Mouse (Mus musculus) hindbrain, embryonic 16.5 days (tissue): ENCODE data around the gene Got1. TPM values are rescaled to one million over a fixed set of nuclear protein-coding genes. Genes with fewer than 3 reads are reported as not detected.

Experiments
- ATAC-seq: fragments of 200-750 bp; cut with Nextera tagmentation; 2 replicates; pipeline ENCODE4 v1.8.0; 2017; ENCODE audit warnings: moderate TSS enrichment, moderate library complexity
- H3K27ac ChIP-seq: fragments of 300-500 bp; sonication (generic); 2 replicates; pipeline ENCODE4 v1.5.1; 2014; ENCODE audit warnings: low read depth, mild to moderate bottlenecking, control low read depth, low read length, moderate library complexity
- H3K27me3 ChIP-seq: fragments of 300-500 bp; sonication (generic); replicated peaks from 2 replicates; pipeline ENCODE4 v1.6.1; 2014; ENCODE audit warnings: low read length; ENCODE audit not compliant: control insufficient read depth, insufficient read depth
- H3K36me3 ChIP-seq: fragments of 300-500 bp; sonication (generic); 2 replicates; pipeline ENCODE4 v1.6.1; 2014; ENCODE audit warnings: mild to moderate bottlenecking, low read length, moderate library complexity, mixed read lengths; ENCODE audit not compliant: control insufficient read depth, insufficient read depth
- H3K4me1 ChIP-seq: fragments of 300-500 bp; sonication (generic); 2 replicates; pipeline ENCODE4 v1.6.1; 2014; ENCODE audit warnings: low read depth, low read length; ENCODE audit not compliant: control insufficient read depth, insufficient read depth
- H3K4me2 ChIP-seq: fragments of 300-500 bp; sonication (generic); 2 replicates; pipeline ENCODE4 v1.6.1; 2014; ENCODE audit warnings: mild to moderate bottlenecking, low read length, control low read depth, moderate library complexity
- H3K4me3 ChIP-seq: fragments of 300-500 bp; sonication (generic); 2 replicates; pipeline ENCODE4 v1.5.1; 2014; ENCODE audit warnings: mild to moderate bottlenecking, low read length, control low read depth, moderate library complexity
- H3K9ac ChIP-seq: fragments of 300-500 bp; sonication (generic); 2 replicates; pipeline ENCODE4 v1.6.1; 2014; ENCODE audit warnings: low read depth, mild to moderate bottlenecking, control low read depth, low read length, moderate library complexity
- H3K9me3 ChIP-seq: fragments of 300-500 bp; sonication (generic); 2 replicates; pipeline ENCODE4 v1.6.1; 2014; ENCODE audit warnings: mild to moderate bottlenecking, low read length, moderate library complexity; ENCODE audit not compliant: control insufficient read depth
- WGBS: fragments of 180-500 bp; shearing (Covaris S2); extraction: QIAGEN DNeasy Blood & Tissue Kit; methylation state at CpG from one replicate; pipeline ENCODE4 v1.1.7; 2014; 5-methylcytosine and 5-hydroxymethylcytosine counted together
- polyA plus RNA-seq: library from polyadenylated mRNA; unstranded; fragments of >200 nt; fragmentation: Nextera tagmentation; extraction: Ambion mirVana; gene quantifications from 2 replicates; pipeline ENCODE4 v1.2.1, GENCODE M21; 2015

Got1 gene
- polyA plus RNA-seq, 1 experiment from 2014 or later, result 140 TPM

- Histone ChIP-seq H3K4me3 (no peak overlapping the region), H3K9me3 (no peaks in the 10 kb centered on the region), H3K9ac (no peak overlapping the region), H3K4me1 (no peaks in the 10 kb centered on the region), H3K27ac (no peak overlapping the region), H3K36me3 (peaks cover 6% of the 10 kb centered on the region; the same call in 1 of the 2 replicates), H3K4me2 (no peak overlapping the region), H3K27me3 (no peaks in the 10 kb centered on the region)
- ATAC-seq, result no peak
- 94% methylated on average over 11 of the region's 11 CpGs for WGBS
Observed at GRCm38 (mm10) chr19:43465076-43465475, 59.3 kb downstream of the Got1 start.

- Histone ChIP-seq H3K9me3 (no peaks in the 10 kb centered on the region), H3K4me2 (no peak overlapping the region), H3K9ac (no peak overlapping the region), H3K27me3 (no peaks in the 10 kb centered on the region), H3K27ac (no peak overlapping the region), H3K4me3 (no peak overlapping the region), H3K4me1 (no peaks in the 10 kb centered on the region), H3K36me3 (peaks cover 5% of the 10 kb centered on the region; the same call in 1 of the 2 replicates)
- 86% methylated on average over 3 of the region's 3 CpGs for WGBS
- no peak for ATAC-seq
Observed at GRCm38 (mm10) chr19:43464294-43464687, 60.1 kb downstream of the Got1 start.

GRCm38 (mm10) chr19:43463546-43464293 lies 60.7 kb downstream of the Got1 start:
- Histone ChIP-seq H3K9ac (no peak overlapping the region), H3K4me3 (no peak overlapping the region), H3K4me2 (no peak overlapping the region), H3K9me3 (no peaks in the 10 kb centered on the region), H3K27ac (no peak overlapping the region), H3K36me3 (peaks cover 5% of the 10 kb centered on the region; the same call in 1 of the 2 replicates), H3K27me3 (no peaks in the 10 kb centered on the region), H3K4me1 (no peaks in the 10 kb centered on the region)
- 94% methylated on average over 7 of the region's 7 CpGs for WGBS
- no peak for ATAC-seq

GRCm38 (mm10) chr19:43462141-43462540 lies 62.3 kb downstream of the Got1 start:
- peaks cover 5% of the 10 kb centered on the region; the same call in 1 of the 2 replicates for H3K36me3 ChIP-seq
- H3K27me3 ChIP-seq, result no peaks in the 10 kb centered on the region
- no peak overlapping the region for H3K9ac ChIP-seq
- no peak overlapping the region for H3K4me3 ChIP-seq
- no peaks in the 10 kb centered on the region for H3K4me1 ChIP-seq
- ATAC-seq, result no peak
- H3K9me3 ChIP-seq, result no peaks in the 10 kb centered on the region
- H3K27ac ChIP-seq, result no peak overlapping the region
- H3K4me2 ChIP-seq, result no peak overlapping the region
- WGBS, result 95% methylated on average over 3 of the region's 3 CpGs

- Histone ChIP-seq H3K36me3 (peaks cover 5% of the 10 kb centered on the region; the same call in 1 of the 2 replicates), H3K9ac (no peak overlapping the region), H3K27ac (no peak overlapping the region), H3K4me2 (no peak overlapping the region), H3K27me3 (no peaks in the 10 kb centered on the region), H3K9me3 (no peaks in the 10 kb centered on the region), H3K4me1 (no peaks in the 10 kb centered on the region), H3K4me3 (no peak overlapping the region)
- ATAC-seq, result no peak
- 87% methylated on average over 12 of the region's 12 CpGs for WGBS
Observed at GRCm38 (mm10) chr19:43460481-43460880, 63.9 kb downstream of the Got1 start.

- H3K36me3 ChIP-seq, result no peaks in the 10 kb centered on the region; the same call in 1 of the 2 replicates
- H3K9ac ChIP-seq, result no peak overlapping the region
- no peak for ATAC-seq
- H3K9me3 ChIP-seq, result no peaks in the 10 kb centered on the region
- H3K4me1 ChIP-seq, result no peaks in the 10 kb centered on the region
- H3K4me2 ChIP-seq, result no peak overlapping the region
- no peaks in the 10 kb centered on the region for H3K27me3 ChIP-seq
- H3K4me3 ChIP-seq, result no peak overlapping the region
- no peak overlapping the region for H3K27ac ChIP-seq
- 79% methylated on average over 4 of the region's 4 CpGs for WGBS
Observed at GRCm38 (mm10) chr19:43459948-43460347, 64.5 kb downstream of the Got1 start.

- no peak overlapping the region for H3K4me2 ChIP-seq
- H3K27ac ChIP-seq, result no peak overlapping the region
- H3K9me3 ChIP-seq, result no peaks in the 10 kb centered on the region
- H3K4me1 ChIP-seq, result no peaks in the 10 kb centered on the region
- ATAC-seq, result no peak
- H3K27me3 ChIP-seq, result no peaks in the 10 kb centered on the region
- no peak overlapping the region for H3K9ac ChIP-seq
- WGBS, result 85% methylated on average over 4 of the region's 4 CpGs
- H3K4me3 ChIP-seq, result no peak overlapping the region
- no peaks in the 10 kb centered on the region for H3K36me3 ChIP-seq
Observed at GRCm38 (mm10) chr19:43453025-43453424, 71.4 kb downstream of the Got1 start.

- Histone ChIP-seq H3K9ac (no peak overlapping the region), H3K4me2 (no peak overlapping the region), H3K27ac (no peak overlapping the region), H3K36me3 (no peaks in the 10 kb centered on the region), H3K4me3 (no peak overlapping the region), H3K27me3 (no peaks in the 10 kb centered on the region), H3K9me3 (no peaks in the 10 kb centered on the region), H3K4me1 (no peaks in the 10 kb centered on the region)
- no peak for ATAC-seq
- 75% methylated on average over 5 of the region's 5 CpGs for WGBS
Observed at GRCm38 (mm10) chr19:43452176-43452575, 72.2 kb downstream of the Got1 start.

GRCm38 (mm10) chr19:43451563-43451962 lies 72.8 kb downstream of the Got1 start:
- H3K27ac ChIP-seq, result no peak overlapping the region
- no peaks in the 10 kb centered on the region for H3K36me3 ChIP-seq
- 86% methylated on average over 10 of the region's 10 CpGs for WGBS
- no peaks in the 10 kb centered on the region for H3K4me1 ChIP-seq
- H3K27me3 ChIP-seq, result no peaks in the 10 kb centered on the region
- no peak overlapping the region for H3K9ac ChIP-seq
- no peak overlapping the region for H3K4me2 ChIP-seq
- ATAC-seq, result no peak
- H3K9me3 ChIP-seq, result no peaks in the 10 kb centered on the region
- H3K4me3 ChIP-seq, result no peak overlapping the region
